Mouse (Mus musculus) kidney, postnatal 25 days (tissue): ENCODE measurements around the gene Tanc1.
A peak's percentile ranks its signal among the peaks of the same experiment; 100 is the strongest.

ENCODE experiments used
- DNase-seq, 2 experiments: peaks; one replicate each; pipeline ENCODE4 v3.0.0; 2021; ENCODE audit warnings: mixed read lengths in 2 of 2

The Tanc1 gene

GRCm38 (mm10) chr2:59802722-59803387 lies 191.0 kb downstream of the Tanc1 start:
- peak; percentile 58 to 63 for DNase-seq

- DNase-seq: no peak
Observed at GRCm38 (mm10) chr2:59805595-59805994, 193.8 kb downstream of the Tanc1 start.

DNA sequence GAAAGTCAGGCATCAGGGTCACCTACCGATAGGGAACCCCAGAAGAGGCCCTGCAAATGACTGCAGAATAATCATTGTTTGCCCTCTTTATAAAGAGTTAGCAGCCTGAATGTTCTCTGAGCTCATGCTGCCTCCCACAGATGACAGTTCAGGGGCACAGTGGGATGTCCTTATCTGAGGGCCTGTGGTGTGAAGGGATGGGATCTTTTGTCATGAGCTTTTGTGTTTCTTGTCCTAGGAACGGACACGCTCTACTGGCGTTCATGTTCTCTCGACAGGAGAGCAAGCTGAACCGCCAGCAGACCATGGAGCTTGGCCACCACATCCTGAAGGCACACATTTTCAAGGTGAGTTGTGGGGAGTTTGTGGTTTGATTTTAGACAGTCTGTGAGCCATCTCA lies 194.2 kb downstream of the Tanc1 start:
- peak in 1 of 2 experiments; percentile 25 for DNase-seq

DNA sequence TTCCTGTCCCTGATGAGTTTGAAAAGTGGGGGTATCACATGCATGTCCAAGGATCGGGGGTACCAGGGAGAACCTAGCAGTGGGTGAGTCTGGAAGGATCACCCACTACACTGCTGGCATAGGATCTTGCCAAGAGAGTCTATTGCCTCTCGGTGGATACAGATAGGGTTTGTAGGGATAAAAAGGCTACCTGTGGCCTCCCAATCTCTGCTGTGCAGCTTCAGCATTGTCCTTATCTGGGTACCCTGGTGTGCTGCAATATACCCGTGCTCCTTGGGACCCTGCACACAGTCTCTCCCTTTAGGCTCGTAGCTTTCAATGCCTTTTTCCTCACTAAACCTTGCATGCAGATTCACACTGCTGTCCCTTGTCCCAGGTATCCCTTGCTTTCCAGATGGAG lies 196.8 kb downstream of the Tanc1 start:
- peak in 1 of 2 experiments; percentile 1 for DNase-seq

DNA sequence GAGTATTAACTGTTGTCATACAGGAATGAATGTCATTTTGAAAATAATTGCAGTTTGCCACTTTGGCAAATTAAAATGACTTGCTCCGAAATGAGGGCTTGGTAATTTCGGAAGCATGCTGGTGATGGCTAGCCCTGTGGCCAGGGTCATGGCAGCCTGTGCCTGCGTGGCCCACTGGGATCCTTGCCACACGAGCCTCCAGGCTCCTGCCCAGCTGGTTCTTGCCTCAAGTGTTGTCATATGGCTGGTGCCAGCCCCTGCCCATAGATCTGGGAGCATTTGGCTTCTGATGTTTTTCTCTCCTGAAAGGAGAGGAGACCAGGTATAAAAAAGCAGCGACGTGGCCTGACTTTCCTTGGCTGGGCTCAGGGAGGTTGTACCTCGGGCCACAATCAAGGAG lies 198.2 kb downstream of the Tanc1 start:
- no peak for DNase-seq

DNA sequence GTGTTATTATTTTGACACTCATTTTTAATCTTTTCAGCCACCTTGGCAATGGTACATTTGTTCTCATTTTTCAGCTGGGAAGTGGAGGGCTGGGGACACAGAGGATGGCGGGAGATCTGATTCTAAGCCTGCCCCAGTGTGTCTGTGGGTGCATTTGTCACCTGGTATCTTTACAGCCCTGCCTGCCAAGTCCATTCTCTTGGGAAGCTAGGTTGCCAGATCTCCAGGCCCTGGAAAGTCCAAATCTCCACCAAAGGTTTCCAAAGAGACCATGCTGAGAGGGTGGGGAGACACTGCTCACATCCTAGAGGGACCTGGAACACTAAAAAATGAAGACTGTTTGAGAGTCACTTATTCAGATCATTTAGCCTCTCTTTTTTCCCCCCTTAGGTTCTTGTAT lies 199.4 kb downstream of the Tanc1 start:
- no peak for DNase-seq

GRCm38 (mm10) chr2:59812641-59813040 lies 200.8 kb downstream of the Tanc1 start:
- no peak for DNase-seq

DNA sequence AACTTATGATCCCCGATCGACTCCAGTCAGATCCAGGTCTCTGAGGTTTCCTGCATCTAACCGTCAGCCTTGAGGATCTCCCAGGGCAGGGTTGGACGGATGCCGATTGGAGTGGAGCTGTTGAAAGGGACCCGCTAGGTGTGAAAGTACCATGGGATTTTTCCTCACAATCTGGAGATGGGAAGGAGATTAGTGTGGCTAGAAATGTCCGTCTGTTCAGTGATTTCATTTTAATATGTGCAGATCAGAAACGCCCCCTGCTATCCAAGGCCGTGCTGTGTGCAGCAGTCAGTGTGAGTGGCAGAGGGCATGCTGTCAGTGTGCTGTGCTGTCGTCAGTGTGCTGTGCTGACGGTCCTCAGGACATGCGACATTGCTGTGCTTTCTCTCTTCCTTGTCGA lies 201.6 kb downstream of the Tanc1 start:
- no peak for DNase-seq

GRCm38 (mm10) chr2:59814997-59815396 lies 203.2 kb downstream of the Tanc1 start:
- DNase-seq: no peak

DNA sequence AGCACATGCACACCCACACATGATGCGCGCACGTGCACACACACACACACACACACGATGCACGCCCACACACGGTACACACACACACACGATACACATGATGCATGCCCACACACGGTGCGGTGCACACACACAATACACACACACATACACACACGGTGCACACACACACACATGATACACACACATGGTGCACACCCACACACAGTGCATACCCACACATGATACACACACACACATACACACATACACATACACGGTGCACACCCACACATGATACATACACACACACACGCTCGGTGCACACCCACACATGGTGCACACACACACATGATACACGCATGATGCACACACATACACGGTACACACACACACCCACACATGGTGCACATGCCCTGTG lies 206.8 kb downstream of the Tanc1 start:
- no peak for DNase-seq

- no peak for DNase-seq
Observed at GRCm38 (mm10) chr2:59819415-59819814, 207.6 kb downstream of the Tanc1 start.

DNA sequence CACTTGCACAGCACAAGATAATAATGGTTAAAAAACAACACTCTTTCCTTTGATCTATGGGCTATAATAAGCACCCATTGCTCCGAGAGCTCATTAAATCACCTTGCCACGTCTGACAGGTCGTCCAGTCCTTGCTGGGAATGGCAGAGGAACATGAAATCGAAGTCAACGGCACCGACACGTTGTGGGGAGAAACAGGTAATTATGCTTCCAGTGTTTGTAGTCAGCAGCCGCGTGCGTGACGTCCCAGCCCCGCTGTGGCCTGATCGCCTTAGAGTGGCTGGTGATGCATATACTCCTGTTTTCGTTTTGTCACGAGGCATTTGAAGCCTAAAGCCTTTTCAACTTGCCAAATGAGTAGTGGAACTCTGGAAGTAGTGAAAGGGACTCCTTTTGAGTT lies 208.2 kb downstream of the Tanc1 start:
- no peak for DNase-seq

DNA sequence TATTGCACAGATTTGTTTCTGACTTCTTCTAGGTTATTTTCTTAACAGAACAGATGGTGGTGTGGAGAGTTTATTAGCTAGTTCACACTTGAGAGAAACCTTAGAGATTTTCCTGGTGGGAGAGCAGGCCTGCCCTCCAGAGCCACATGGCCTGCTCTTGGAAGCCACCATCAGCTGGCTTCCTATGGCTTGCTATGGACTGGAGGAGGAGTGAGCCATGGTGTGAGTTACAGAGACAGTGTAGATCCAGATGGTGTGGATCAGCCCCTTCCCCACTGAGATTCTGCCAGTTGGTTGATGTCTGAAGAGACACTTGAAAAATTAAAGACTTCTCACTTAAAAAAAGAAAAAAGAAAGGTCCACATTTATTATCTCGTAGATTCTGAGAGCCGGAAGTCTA lies 209.2 kb downstream of the Tanc1 start:
- no peak for DNase-seq

- DNase-seq: no peak
Observed at GRCm38 (mm10) chr2:59824289-59824688, 212.4 kb downstream of the Tanc1 start.

DNA sequence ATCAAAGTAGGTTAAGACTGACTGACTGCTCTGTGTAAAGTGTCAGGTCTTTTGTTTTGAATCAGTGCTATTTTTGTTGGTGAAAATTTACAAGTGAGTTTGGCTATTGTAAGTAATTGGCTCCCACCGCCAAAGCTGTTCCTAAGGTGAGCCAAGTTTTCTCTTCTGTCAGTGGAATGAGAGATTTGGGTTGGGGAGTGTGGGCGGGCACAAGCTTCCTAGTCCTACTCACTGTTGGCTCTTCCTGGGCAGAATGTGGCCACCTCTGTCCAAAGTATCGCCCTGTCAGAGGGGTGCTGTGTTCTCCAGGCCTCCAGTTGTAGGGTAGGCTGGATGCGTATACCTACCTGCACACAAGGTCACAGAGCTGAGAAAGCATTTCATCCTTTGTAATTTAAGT lies 213.5 kb downstream of the Tanc1 start:
- no peak for DNase-seq

GRCm38 (mm10) chr2:59828103-59828655 lies 216.3 kb downstream of the Tanc1 start:
- no peak for DNase-seq

- peak; percentile 73 to 82 for DNase-seq
Observed at GRCm38 (mm10) chr2:59828777-59829508, 217.1 kb downstream of the Tanc1 start.

DNA sequence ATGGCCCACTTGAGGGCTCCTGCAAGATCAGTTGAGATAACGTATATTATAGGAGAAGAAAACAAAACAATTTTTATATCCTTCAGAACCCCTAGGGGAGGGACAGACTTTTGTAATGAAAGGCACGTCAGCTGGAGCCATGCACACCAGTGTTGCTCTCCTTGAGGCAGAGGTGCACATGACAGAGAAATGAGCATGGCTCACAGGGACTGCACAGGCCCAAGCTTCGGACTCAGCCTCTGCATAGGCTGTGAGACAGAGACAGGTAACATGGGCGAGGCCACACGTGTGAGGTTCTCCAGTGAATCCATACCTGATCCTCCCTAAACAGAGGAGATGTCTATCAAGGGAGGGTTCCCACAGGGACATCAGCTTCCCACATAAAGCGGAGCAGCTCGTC lies 217.9 kb downstream of the Tanc1 start:
- no peak for DNase-seq

- DNase-seq: peak; percentile 29 to 49
Observed at GRCm38 (mm10) chr2:59830151-59830550, 218.3 kb downstream of the Tanc1 start.

DNA sequence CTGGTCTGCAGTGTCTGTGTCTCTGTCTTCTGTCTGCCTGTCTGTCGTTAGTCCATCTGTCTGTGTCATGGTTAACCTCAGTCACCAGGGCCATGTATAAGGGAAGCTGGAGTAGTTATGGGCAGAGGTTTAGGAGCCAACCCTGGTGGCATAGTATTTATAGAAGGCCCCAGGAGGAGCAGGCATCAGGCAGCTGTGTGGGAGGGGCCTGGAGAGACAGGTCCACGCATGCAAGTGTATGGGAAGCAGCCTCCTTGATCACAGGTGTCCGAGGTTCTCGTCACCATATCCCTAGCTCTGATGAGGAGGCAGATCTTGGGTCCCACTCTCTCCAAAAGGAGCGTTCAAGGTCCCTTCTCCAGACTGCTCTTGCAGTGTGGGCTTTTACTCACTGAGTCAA lies 219.1 kb downstream of the Tanc1 start:
- DNase-seq: no peak

DNA sequence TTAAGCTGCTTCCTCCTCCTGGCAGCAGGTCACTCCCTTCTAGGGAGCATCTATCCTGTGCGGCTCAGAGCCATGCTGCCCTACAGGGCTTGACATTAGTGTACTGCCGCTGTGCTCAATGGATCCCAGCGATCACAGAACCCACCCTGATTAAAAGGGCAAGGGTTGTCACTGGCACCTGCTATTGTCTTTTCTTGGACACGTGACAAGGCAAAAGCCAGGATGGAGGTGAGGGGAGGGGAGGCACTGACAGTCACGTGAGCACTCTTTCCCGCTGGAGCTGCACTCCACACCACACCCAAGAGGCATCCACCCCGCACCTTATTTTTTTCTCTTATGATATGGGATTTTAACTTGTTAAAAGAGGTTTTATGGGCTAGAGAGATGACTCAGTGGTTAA lies 220.0 kb downstream of the Tanc1 start:
- no peak for DNase-seq

- peak; percentile 69 to 87 for DNase-seq
Observed at GRCm38 (mm10) chr2:59838825-59839224, 227.0 kb downstream of the Tanc1 start.

DNA sequence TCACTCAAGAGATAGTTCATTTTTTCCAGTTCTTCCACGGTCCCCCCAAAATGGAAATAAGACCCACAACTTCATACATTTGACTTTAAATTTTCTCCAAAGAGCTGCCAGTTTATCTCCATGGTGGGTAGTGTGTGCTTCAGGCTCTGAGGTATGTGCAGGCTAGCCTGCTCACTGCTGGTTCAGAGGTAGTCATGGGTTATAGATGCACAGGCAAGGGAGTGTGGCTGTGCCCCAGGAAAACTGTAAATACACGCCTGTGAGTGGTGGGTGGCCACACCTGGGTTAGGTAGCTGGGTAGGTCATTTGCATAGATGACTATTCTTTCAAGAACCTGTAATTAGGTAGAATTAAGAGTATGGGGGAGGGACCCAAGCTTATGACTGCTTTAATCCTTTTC lies 227.9 kb downstream of the Tanc1 start:
- no peak for DNase-seq

- no peak for DNase-seq
Observed at GRCm38 (mm10) chr2:59840191-59840590, 228.3 kb downstream of the Tanc1 start.
